Mouse (Mus musculus) kidney, adult 2 months (tissue): ENCODE measurements at regions not wholly inside any gene's neighbourhood (a gene's known extent, or its start where the extent isn't known, plus 50 kb on each side); places are given as distances from the start of the nearest gene placed in this dataset.

Experiments used
- CTCF ChIP-seq: fragments of 200-500 bp; conservative IDR thresholded peaks from 2 replicates; pipeline ENCODE4 v1.5.1; 2011; ENCODE audit warnings: low read depth, mild to moderate bottlenecking, control low read depth, low read length, moderate library complexity, mixed read lengths; ENCODE audit not compliant: insufficient read depth, insufficient read length
- POLR2A ChIP-seq: fragments of 200-500 bp; IDR thresholded peaks from one replicate; pipeline ENCODE4 v1.6.1; 2011; ENCODE audit warnings: low read depth, low read length, control low read depth

DNA sequence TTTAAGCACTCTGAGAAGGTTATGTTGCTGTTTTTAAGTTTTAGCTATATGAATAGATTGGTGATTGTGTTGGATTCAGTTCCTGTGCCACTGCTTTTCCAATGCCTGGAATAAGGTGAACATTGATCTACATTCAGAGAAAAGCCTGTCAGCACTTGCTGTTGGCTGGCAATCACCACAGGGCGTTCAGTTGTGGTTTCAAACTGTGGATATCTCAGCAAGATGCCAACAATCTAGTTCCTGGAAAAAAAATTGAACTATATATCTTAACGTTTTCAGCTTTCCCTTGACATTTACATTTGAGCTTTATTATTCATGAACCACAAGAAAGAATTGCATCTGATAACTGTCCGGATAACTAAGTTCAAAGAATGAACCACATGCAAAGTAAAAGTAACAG, 170.2 kb upstream of the Gm11146 start:
- no peak for TF ChIP-seq POLR2A
- TF ChIP-seq CTCF = no peak
